ENCODE assay signal across 28 mouse cellular contexts in genomic region chr10:67439844-67440243, GRCm38 (mm10).
"Had no signal": no experiment of that assay in that cellular context is flagged by ENCODE, and none has a peak within 500 bp of the region (broad histone marks: within the 10 kb centered on the region; RNA-seq: fewer than 3 reads in every experiment).

No protein-coding gene starts in this region.

- H3K27me3 ChIP-seq: embryonic facial prominence, embryonic 12.5 days; embryonic facial prominence, embryonic 13.5 days; embryonic facial prominence, embryonic 15.5 days; forebrain, embryonic 12.5 days; forebrain, embryonic 13.5 days; forebrain, embryonic 15.5 days; heart, embryonic 12.5 days; heart, embryonic 13.5 days had no signal

- ATAC-seq: forebrain, embryonic 13.5 days; forebrain, embryonic 15.5 days; forebrain, embryonic 16.5 days; forebrain, postnatal 0 days had no signal

- H3K36me3 ChIP-seq: embryonic facial prominence, embryonic 10.5 days; embryonic facial prominence, embryonic 12.5 days; embryonic facial prominence, embryonic 13.5 days; embryonic facial prominence, embryonic 15.5 days; forebrain, embryonic 10.5 days; forebrain, embryonic 12.5 days; forebrain, embryonic 15.5 days; heart, embryonic 10.5 days; heart, embryonic 12.5 days; heart, embryonic 13.5 days had no signal

- H3K4me3 ChIP-seq: embryonic facial prominence, embryonic 10.5 days; embryonic facial prominence, embryonic 12.5 days; embryonic facial prominence, embryonic 13.5 days; embryonic facial prominence, embryonic 15.5 days; erythroblast, embryonic 14.5 days; forebrain, embryonic 10.5 days; forebrain, embryonic 12.5 days; forebrain, embryonic 13.5 days; forebrain, embryonic 15.5 days; gastrocnemius, adult 2 months; heart, embryonic 10.5 days; heart, embryonic 12.5 days; heart, embryonic 13.5 days had no signal

- H3K9ac ChIP-seq: embryonic facial prominence, embryonic 12.5 days; embryonic facial prominence, embryonic 13.5 days; embryonic facial prominence, embryonic 15.5 days; forebrain, embryonic 12.5 days; forebrain, embryonic 13.5 days; forebrain, embryonic 15.5 days; forebrain, postnatal 0 days; heart, embryonic 12.5 days; heart, embryonic 13.5 days had no signal

- H3K27ac ChIP-seq: embryonic facial prominence, embryonic 10.5 days; embryonic facial prominence, embryonic 12.5 days; embryonic facial prominence, embryonic 13.5 days; embryonic facial prominence, embryonic 15.5 days; forebrain, embryonic 10.5 days; forebrain, embryonic 12.5 days; forebrain, embryonic 13.5 days; forebrain, embryonic 15.5 days; gastrocnemius, adult 2 months; heart, embryonic 10.5 days; heart, embryonic 13.5 days had no signal

- H3K9me3 ChIP-seq: embryonic facial prominence, embryonic 10.5 days; embryonic facial prominence, embryonic 12.5 days; embryonic facial prominence, embryonic 13.5 days; embryonic facial prominence, embryonic 15.5 days; forebrain, embryonic 10.5 days; forebrain, embryonic 12.5 days; forebrain, embryonic 13.5 days; forebrain, embryonic 15.5 days; heart, embryonic 10.5 days; heart, embryonic 12.5 days had no signal

- H3K4me1 ChIP-seq: embryonic facial prominence, embryonic 12.5 days; embryonic facial prominence, embryonic 13.5 days; embryonic facial prominence, embryonic 15.5 days; forebrain, embryonic 10.5 days; forebrain, embryonic 12.5 days; forebrain, embryonic 13.5 days; forebrain, embryonic 15.5 days; heart, embryonic 10.5 days; heart, embryonic 12.5 days; heart, embryonic 13.5 days had no signal

- DNase-seq: cerebellum, adult 2 months; cerebellum, adult 8-10 months; cerebellum, adult 9-10 months; cerebellum, adult 9-11 months; cerebellum, postnatal 25 days; cerebellum, postnatal 36 days; embryo, embryonic 11 days; forebrain, postnatal 0 days; gastrocnemius, postnatal 10 days; gastrocnemius, postnatal 14 days; gastrocnemius, postnatal 25 days; gastrocnemius, postnatal 36 days; heart, adult 11 months had no signal

- H3K4me2 ChIP-seq: embryonic facial prominence, embryonic 12.5 days; embryonic facial prominence, embryonic 13.5 days; embryonic facial prominence, embryonic 15.5 days; forebrain, embryonic 12.5 days; forebrain, embryonic 13.5 days; forebrain, embryonic 15.5 days; heart, embryonic 11.5 days; heart, embryonic 12.5 days; heart, embryonic 13.5 days had no signal
